ENCODE assay signal across 12 mouse cellular contexts in genomic region chr9:32607218-32607617, GRCm38 (mm10). TPM values are rescaled to one million over a fixed set of nuclear protein-coding genes. Genes with fewer than 3 reads are reported as not detected.
A peak's percentile ranks its signal among the peaks of the same experiment; 100 is the strongest.
DNase-seq lines count a peak whose midpoint lies in the region; ATAC-seq and TF ChIP-seq lines count a peak whose summit lies in the region.
"Had no signal": no experiment of that assay in that cellular context is flagged by ENCODE, and none has a peak within 500 bp of the region (broad histone marks: within the 10 kb centered on the region; RNA-seq: fewer than 3 reads in every experiment).

No protein-coding gene starts in this region.

- H3K27me3 ChIP-seq in heart, embryonic 12.5 days (replicated peaks), result no peaks in the 10 kb centered on the region
- no peaks in the 10 kb centered on the region for H3K27me3 ChIP-seq in intestine, embryonic 16.5 days (replicated peaks; ENCODE audit: control insufficient read depth, insufficient read depth, low read length)
- H3K27me3 ChIP-seq in cerebellum, adult 2 months (ENCODE audit: control insufficient read depth, insufficient read depth, low read length), result peaks cover 1% of the 10 kb centered on the region; the same call in 1 of the 2 replicates

- H3K36me3 ChIP-seq in heart, embryonic 12.5 days, result no peaks in the 10 kb centered on the region
- no peaks in the 10 kb centered on the region for H3K36me3 ChIP-seq in intestine, embryonic 16.5 days (ENCODE audit: control insufficient read depth, insufficient read depth, low read length)
- H3K36me3 ChIP-seq: embryonic facial prominence, embryonic 13.5 days had no signal

- peak; percentile 87 for ATAC-seq in heart, embryonic 12.5 days (ENCODE audit: insufficient number of reproducible peaks, low FRiP score)
- peak; percentile 87 for ATAC-seq in intestine, embryonic 16.5 days

- no peak for TF ChIP-seq POLR2A in cerebellum, adult 2 months (IDR thresholded peaks at IDR 0.05; ENCODE audit: borderline replicate concordance, insufficient read depth, low read length)

- no peak for DNase-seq in heart, postnatal 4 days
- peak; percentile 23 for DNase-seq in retina, embryonic 14.5 days (ENCODE audit: low spot score)
- no peak for DNase-seq in retina, postnatal 1 day
- DNase-seq in yolk sac, embryonic 10.5 days (ENCODE audit: low spot score), result peak; percentile 73
- no peak for DNase-seq in cerebellum, adult 2 months
- DNase-seq in adrenal gland, postnatal 10 days, result no peak
- DNase-seq: adrenal gland, postnatal 36 days; gastrocnemius, postnatal 25 days had no signal

- 0 out of 2 replicates have a peak, but pooled peaks cover 14% of the 10 kb centered on the region for H3K4me1 ChIP-seq in heart, embryonic 12.5 days (replicated peaks)
- 0 out of 2 replicates have a peak, but pooled peaks cover 5% of the 10 kb centered on the region for H3K4me1 ChIP-seq in intestine, embryonic 16.5 days (ENCODE audit: control insufficient read depth, insufficient read depth, low read length)
- H3K4me1 ChIP-seq in cerebellum, adult 2 months (ENCODE audit: control insufficient read depth, insufficient read depth, low read length), result no peaks in the 10 kb centered on the region; the same call in 1 of the 2 replicates
- H3K4me1 ChIP-seq: embryonic facial prominence, embryonic 13.5 days had no signal

- no peak for TF ChIP-seq CTCF in cerebellum, adult 2 months (IDR thresholded peaks at IDR 0.05; ENCODE audit: borderline replicate concordance, insufficient read depth, low read depth, low read length)

- no peak overlapping the region for H3K4me3 ChIP-seq in heart, embryonic 12.5 days
- no peak overlapping the region for H3K4me3 ChIP-seq in intestine, embryonic 16.5 days (ENCODE audit: low read length)
- no peak overlapping the region for H3K4me3 ChIP-seq in cerebellum, adult 2 months (replicated peaks; ENCODE audit: insufficient read depth, low read depth, low read length)
- H3K4me3 ChIP-seq: embryonic facial prominence, embryonic 13.5 days had no signal

- WGBS in heart, embryonic 12.5 days, result 21% methylated on average over 7 of the region's 7 CpGs
- WGBS in intestine, embryonic 16.5 days, result 20% methylated on average over 7 of the region's 7 CpGs
- WGBS in cerebellum, adult 2 months, result 32% methylated on average over 7 of the region's 7 CpGs

- H3K27ac ChIP-seq in heart, embryonic 12.5 days (ENCODE audit: poor library complexity, severe bottlenecking), result no peak overlapping the region
- no peak overlapping the region for H3K27ac ChIP-seq in intestine, embryonic 16.5 days (ENCODE audit: low read length)
- no peak overlapping the region for H3K27ac ChIP-seq in cerebellum, adult 2 months (ENCODE audit: insufficient read depth, low read length)
- H3K27ac ChIP-seq: embryonic facial prominence, embryonic 13.5 days; macrophage had no signal

- no peak overlapping the region for H3K9ac ChIP-seq in heart, embryonic 12.5 days
- no peak overlapping the region for H3K9ac ChIP-seq in intestine, embryonic 16.5 days (ENCODE audit: low read depth, low read length)
- H3K9ac ChIP-seq: embryonic facial prominence, embryonic 13.5 days had no signal

- peak overlapping the region; percentile 14; the same call in 1 of the 2 replicates for H3K4me2 ChIP-seq in heart, embryonic 12.5 days
- H3K4me2 ChIP-seq in intestine, embryonic 16.5 days (ENCODE audit: low read depth, low read length), result no peak overlapping the region
- H3K4me2 ChIP-seq: embryonic facial prominence, embryonic 13.5 days had no signal

- no peaks in the 10 kb centered on the region for H3K9me3 ChIP-seq in heart, embryonic 12.5 days (replicated peaks)
- no peaks in the 10 kb centered on the region for H3K9me3 ChIP-seq in intestine, embryonic 16.5 days (ENCODE audit: control insufficient read depth, low read length)
- H3K9me3 ChIP-seq: embryonic facial prominence, embryonic 13.5 days had no signal

RNA-seq across cellular contexts. Expression of gene Ets1, which starts 28.8 kb away (rescaled TPM):
- 65.6 and 68.1 TPM in 2 replicates for polyA plus RNA-seq in heart, embryonic 12.5 days (2016; fragmentation: Nextera tagmentation; extraction: Ambion mirVana)
- 100 to 1,000 TPM in 1 of 2 experiments, 10 to 100 TPM in 1; 97.5 to 106 TPM for total RNA-seq in heart, postnatal 4 days (2021)
- 33.0 and 33.9 TPM in 2 replicates for polyA plus RNA-seq in intestine, embryonic 16.5 days (2015; fragmentation: Nextera tagmentation; extraction: Ambion mirVana)
- polyA plus RNA-seq in cerebellum, adult 2 months (2012; rRNA removed), result 5.8 and 6.8 TPM in 2 replicates
- 10 to 100 TPM; 75.0 to 82.4 TPM for total RNA-seq in adrenal gland, postnatal 10 days (2021)

Comparison
In these comparisons a context has a peak if more than half of its experiments do, and no peak if none do; other contexts are left out.
1. DNase-seq: peak in retina, embryonic 14.5 days (single experiment) and yolk sac, embryonic 10.5 days (single experiment); none in heart, postnatal 4 days (single experiment), retina, postnatal 1 day (single experiment), cerebellum, adult 2 months (0 of 2) and adrenal gland, postnatal 10 days (single experiment).